Comparison of ENCODE assay signal across 18 mouse cellular contexts in genomic region chr1:92916725-92917124, GRCm38 (mm10). TPM values are rescaled to one million over a fixed set of nuclear protein-coding genes. Genes with fewer than 3 reads are reported as not detected.
"Had no signal": no experiment of that assay in that cellular context is flagged by ENCODE, and none has a peak within 500 bp of the region (broad histone marks: within the 10 kb centered on the region; RNA-seq: fewer than 3 reads in every experiment).

No protein-coding gene starts in this region.

- DNase-seq: heart, postnatal 10 days; heart, postnatal 14 days; heart, postnatal 36 days; heart, postnatal 4 days; kidney, adult 11 months; kidney, adult 18-20 months; kidney, adult 2 months; kidney, adult 8-10 months; kidney, adult 9 months; kidney, postnatal 10 days; kidney, postnatal 14 days; kidney, postnatal 36 days; kidney, postnatal 4 days; layer of hippocampus, adult 9-11 months; layer of hippocampus, postnatal 36 days had no signal

RNA-seq across cellular contexts. Expression of gene Ankmy1, which starts 14.0 kb away (rescaled TPM):
- total RNA-seq: heart, postnatal 25 days; heart, postnatal 36 days; hematopoietic stem cell, adult 5-6 weeks; hindbrain, postnatal 0 days had no signal
